Mouse (Mus musculus): ENCODE results near the gene Mrpl10. TPM values are rescaled to one million over a fixed set of nuclear protein-coding genes. Genes with fewer than 3 reads are reported as not detected.

Mrpl10 gene
- total RNA-seq, 2 experiments from 2014 or later, result 23.2 to 44.6 TPM

DNA sequence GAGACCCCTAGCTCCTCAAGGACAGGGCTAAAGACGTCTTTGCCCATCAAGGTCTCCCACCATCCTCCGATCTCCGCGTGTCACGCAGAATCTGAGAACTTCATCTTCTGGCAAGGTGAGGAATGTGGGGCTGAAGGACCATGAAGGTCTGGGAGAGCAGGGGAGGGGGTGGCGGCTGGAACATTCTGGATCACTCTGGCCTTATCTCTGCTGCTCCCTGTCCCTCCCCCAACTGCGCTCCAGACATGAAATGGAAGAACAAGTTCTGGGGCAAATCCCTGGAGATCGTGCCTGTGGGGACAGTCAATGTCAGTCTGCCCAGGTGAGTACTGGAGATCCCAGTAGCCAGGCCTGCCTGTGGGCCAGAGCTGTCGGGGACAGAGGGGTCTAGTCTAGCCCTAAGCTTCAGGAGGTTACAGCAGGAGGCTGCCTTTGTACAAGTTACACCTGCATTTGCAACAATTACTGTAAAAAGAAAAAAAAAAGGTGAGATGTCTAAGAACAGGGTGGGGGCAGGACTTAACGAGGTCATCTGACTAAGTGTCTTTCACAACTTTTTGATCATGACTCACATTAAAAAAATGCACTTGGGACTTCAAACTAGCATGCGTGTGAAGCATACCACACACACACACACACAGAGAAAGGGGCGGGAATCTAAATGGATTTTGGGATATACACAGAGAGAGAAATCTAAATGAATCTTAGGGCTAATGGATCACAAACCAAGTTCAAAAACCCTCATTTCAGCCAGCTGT, 24.4 kb downstream of the Mrpl10 start:
- ATAC-seq (replicated peaks; ENCODE audit: poor library complexity, severe bottlenecking), result no peak

DNA sequence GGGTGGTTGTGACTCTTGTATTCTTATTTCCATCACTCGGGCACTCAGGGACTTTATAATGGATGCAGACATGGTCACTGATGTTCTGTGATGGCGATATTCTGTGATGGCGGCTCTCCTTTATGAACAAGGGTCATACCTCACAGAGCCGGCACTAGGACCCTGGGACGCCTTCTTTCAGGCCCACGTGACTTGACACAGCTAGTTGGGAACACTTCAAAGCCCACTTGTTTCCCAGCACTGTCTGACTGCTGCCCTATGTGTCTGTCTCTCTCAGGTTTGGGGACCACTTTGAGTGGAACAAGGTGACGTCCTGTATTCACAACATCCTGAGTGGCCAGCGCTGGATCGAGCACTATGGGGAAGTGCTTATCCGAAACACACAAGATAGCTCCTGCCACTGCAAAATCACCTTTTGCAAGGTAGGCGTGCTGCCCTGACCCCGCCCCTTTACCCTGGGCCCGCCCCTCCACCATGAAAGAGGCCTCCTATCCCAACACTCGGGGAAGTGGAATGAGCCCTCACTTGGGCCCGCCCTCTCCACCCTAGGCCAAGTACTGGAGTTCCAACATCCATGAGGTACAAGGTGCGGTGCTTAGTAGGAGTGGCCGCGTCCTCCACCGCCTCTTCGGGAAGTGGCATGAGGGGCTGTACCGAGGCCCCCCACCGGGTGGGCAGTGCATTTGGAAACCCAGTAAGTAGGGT, 25.4 kb downstream of the Mrpl10 start:
- ATAC-seq (replicated peaks; ENCODE audit: poor library complexity, severe bottlenecking), result no peak

DNA sequence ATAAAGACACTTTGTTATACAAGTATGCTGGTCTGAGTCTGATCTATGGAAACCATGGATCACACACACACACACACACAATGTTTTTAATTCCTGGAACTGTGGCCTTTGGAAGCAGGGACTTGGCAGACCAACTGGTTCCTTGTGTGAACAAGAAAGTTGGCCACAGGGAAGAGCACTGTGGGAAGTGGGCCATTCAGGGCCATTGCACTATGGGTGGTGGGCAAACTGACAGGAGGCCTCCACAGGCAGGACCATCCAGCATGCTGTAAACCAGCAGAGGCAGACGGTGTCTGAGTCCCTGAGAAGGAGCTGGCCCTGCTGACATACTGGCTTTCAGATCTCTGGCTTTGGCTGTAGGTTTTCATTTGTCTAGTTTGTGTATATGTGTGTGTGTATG, 28.0 kb downstream of the Mrpl10 start:
- no peak for ATAC-seq (replicated peaks; ENCODE audit: poor library complexity, severe bottlenecking)

DNA sequence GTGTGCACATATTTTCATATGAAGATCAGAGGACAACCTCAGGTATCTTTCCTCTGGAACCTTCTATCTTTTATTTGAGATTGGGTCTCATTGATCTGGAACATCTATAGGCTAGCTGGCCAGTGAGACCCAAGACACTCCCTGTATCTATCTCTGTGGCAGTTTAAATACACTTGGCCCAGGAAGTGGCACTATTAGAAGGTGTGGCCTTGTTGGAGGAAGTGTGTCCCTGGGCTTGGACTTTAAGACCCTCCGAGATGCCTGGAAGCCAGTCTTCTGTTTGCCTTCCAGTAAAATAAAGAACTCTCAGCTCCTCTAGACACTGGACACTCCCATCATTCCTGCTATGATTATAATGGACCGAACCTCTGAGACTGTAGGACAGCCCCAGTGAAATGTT, 28.4 kb downstream of the Mrpl10 start:
- no peak for ATAC-seq (replicated peaks; ENCODE audit: poor library complexity, severe bottlenecking)

DNA sequence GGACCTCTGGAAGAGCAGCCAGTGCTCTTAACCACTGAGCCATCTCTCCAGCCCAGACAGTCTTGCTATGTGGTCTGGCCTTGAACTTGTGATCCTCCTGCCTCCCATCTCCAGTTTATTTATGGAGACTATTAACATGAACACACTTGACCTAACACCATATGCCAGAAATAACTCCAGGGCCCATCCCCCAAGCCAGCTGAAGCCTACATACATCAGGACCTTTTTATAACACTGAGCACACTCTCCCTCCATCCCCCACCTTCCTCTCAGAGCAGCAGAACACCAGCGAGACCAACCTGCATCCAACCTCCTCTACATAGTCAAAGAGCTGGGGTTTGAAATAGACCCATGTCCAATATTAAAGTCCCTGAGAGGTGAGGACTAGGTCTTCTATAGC, 29.8 kb downstream of the Mrpl10 start:
- ATAC-seq (replicated peaks; ENCODE audit: poor library complexity, severe bottlenecking), result no peak

DNA sequence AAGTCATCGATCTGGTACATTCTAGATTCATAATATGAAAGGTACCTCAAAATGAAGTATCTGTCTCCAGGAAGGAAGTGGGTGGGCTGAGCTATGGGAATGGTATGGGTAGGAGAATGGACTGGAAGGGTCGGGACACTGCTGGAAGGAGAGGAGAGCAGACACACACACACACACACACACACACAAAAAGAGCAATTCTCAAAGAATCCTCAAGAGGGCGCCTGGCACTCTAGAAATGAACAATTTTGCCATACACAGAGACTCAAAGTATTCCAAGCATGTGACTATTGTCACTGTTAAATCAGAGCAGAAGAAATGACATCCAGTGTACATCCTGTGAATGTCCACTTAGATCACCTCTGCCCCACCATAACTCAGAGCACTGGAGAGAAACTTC, 31.2 kb downstream of the Mrpl10 start:
- no peak for ATAC-seq (replicated peaks; ENCODE audit: poor library complexity, severe bottlenecking)

DNA sequence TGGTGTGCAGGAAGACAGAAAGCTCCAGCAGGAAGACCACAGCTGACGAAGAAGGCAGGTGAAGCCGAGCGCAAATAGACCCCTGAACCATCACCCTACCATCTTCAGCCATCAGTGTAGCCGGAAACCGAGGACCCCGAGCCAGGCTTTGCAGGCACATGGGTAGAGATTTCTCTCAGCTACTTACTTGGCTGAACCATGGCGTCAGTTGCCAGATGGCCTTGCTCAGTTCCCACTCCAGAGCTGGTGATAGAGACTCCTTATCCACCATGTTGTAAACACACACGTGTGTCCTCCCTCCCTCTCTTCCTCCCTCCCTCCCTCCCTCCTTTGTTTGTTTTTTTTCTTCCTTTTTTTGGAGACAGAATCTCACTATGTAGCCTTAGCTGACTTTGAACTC, 32.9 kb downstream of the Mrpl10 start:
- ATAC-seq (replicated peaks; ENCODE audit: poor library complexity, severe bottlenecking), result no peak

DNA sequence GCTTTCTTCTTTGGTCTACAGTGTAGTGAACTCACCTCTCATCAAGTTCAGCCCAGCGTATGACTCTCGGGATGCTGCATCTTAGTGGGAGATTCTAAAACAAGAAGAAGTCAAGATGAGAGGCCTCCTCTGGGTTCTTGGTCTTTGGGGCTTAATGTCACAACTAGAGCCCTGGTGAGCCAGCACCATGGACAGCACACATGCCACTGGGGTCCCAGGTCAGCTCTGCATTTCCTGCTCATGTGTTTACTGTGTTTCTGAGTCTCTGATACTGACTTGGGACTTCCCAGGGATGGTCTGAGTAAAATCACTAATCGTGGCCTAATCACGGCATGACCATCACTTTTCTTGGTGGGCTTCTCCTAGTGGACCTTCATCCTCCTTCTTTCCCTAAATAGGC, 37.4 kb downstream of the Mrpl10 start:
- ATAC-seq (replicated peaks; ENCODE audit: poor library complexity, severe bottlenecking), result peak; percentile 46

DNA sequence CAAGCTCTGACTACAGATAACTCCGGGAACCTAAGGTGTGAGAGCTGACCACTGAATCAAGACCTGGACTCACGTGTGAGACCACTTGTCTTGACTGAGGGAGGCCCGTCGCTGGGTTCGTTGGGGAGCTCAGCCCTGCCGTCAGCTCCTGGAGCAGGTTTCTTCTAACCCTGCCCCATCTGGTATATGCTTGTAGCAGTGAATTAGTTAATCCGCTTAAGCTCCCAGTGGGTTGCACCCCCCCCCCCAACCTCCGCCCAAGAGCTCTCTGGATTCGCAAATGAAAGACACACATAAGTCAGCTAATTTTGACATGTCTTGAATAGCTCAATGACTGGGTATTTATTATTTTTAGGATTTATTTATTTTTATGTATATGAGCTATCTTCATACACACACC, 38.9 kb downstream of the Mrpl10 start:
- no peak for ATAC-seq (replicated peaks; ENCODE audit: poor library complexity, severe bottlenecking)

DNA sequence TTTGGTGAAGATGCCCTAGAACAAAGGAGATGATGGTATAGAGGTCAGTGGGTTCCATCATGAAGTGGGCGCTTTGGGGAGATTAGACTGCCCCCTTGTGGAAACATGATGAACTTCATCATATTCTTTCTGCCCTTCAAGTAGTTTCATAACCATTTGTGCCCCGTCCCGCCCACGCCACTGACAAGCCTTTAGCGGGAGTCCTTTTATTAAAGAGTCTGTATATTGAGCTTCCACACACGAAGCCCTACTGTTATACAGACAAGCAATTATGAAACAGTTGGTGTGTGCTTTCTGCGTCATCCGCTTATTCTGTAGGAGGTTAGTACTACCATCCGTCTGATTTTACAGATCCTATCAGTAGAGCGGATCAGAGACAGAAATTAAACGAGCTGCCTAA, 41.6 kb downstream of the Mrpl10 start:
- ATAC-seq (replicated peaks; ENCODE audit: poor library complexity, severe bottlenecking), result peak; percentile 75

DNA sequence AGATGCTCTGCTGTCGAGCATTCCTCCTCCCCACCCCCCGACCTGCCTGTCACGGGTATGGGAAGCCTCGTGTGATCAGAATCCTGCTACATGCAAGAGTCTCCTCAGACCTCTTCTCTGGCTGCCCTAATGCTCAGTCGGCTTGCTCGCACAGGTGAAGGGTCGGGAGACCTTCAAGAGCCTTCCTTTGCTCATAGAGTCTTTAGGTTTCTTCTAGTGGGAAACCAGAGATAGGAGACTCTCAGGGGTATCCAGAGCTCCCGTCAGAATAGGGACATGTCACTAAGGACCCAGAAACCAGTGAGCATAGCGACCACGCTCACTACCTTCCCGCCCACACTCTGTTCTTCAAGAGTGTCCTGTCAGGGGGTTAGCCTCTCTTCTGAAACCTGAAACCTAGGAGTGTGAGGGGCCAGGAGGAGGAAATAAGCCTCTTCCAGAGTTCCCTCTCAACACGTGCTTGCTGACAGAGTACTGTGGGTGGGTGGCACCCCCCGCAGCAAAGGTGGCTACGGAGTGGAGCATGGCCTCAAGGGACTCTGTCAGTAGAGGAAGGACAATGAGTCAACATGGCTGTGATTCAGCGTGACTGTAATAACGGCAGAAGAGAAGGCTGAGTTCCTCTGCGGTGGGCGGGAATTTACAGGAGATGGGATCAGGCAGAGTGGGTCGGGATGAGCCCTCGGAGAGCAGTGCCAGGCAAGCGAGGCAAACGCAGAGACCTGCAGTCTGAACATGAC, 42.2 kb downstream of the Mrpl10 start:
- ATAC-seq (replicated peaks; ENCODE audit: poor library complexity, severe bottlenecking), result peak; percentile 55

DNA sequence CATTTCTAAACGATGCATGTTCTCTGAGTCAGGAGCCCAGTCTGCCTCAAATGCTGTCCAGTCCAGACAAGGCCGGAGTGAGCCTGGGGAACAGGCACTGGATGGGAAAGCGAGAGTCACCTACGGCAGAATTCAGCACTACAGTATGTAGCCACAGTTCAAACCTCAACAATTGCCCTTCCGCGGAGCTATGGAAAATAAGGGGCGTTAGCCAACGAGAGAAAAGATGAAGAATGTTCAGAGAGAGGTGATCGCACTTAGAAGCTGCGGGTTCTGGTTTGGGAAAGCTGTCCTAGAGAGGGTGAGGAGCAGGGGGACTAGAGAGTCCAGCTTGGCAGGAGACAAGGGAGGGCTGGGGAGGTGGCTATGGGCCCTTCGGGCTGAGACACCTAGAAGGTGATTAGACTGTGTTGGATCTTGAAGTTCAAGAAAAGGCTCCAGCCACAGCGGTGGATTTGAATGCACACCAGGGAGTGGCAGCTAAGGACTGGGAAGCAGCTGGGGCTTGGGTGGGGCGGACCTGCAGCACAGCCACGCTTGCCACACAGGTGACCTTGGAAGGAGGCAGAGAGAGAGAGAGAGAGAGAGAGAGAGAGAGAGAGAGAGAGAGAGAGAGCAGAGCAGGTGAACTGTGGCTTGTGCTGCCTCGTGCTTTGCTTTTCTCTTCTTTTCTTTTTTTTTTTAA, 43.6 kb downstream of the Mrpl10 start:
- ATAC-seq (replicated peaks; ENCODE audit: poor library complexity, severe bottlenecking), result no peak

DNA sequence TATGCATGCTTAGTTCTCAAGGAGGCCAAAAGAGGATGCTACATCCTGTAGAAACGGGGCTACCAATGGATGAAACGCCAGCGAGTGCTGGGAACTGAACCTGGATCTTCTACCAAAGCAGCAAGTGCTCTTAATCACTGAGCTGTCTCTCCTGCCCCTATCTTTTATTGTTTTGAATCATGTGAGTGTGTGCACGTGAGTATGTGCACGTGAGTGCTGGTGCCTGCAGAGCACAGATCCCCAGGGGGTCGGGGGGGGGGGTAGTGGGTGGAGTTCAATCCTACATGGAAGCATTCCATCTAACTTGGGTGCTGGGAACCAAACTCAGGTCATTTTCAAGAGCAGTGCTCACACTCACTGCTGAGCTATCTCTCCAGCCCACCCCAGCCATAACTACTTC, 45.0 kb downstream of the Mrpl10 start:
- ATAC-seq (replicated peaks; ENCODE audit: poor library complexity, severe bottlenecking), result no peak

DNA sequence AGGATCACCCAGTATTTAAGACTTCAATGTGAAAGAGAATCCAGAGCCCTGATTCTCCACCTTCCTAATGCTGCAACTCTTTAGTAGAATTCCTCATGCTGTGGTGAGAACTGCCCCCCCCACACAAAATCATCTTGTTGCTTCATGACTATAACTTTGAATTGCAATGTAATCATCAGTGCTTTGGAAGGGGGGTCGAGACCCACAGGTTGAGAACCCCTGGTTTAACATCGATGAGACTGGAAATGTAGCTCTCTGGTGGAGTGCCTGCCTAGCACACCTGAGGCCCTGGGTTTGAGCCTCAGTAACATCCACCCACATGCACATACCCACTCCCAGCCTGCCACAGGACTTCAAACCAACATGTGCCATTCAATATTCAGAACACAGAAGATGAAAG, 53.2 kb downstream of the Mrpl10 start:
- ATAC-seq (replicated peaks; ENCODE audit: poor library complexity, severe bottlenecking), result no peak

DNA sequence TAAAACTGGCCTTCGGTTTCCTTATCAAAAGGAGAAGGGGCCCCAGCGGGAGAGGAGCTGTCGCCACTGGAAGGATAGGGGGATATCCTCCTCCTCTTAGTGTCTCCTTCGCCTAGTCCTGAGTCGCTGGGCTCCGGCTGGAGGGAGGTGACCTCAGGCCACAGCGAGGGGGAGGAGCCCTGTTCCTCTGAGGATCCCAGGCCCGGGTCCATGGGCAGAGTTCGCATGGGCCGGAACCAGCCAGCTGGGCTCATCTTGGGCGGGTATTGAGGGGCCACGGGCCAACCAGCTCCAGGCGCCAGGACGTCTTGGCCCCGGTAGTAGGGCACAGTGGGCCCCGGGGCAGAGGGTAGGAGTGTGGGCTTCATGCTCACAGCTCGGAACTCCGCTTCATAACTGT, 57.4 kb downstream of the Mrpl10 start:
- 0 out of 2 replicates have a peak, but pooled peaks have one; percentile 24 for ATAC-seq (replicated peaks; ENCODE audit: poor library complexity, severe bottlenecking)

Other genes starting within 250 kb of the Mrpl10 start
- gene Nfe2l1, start 211.6 kb upstream of the Mrpl10 start, total RNA-seq (2014; fragmentation: Nextera tagmentation), result 22.2 and 39.8 TPM in 2 replicates
- gene Nfe2l1, start 211.6 kb upstream of the Mrpl10 start, total RNA-seq (2017), result 35.2 and 39.9 TPM in 2 replicates
- gene Copz2, start 191.7 kb upstream of the Mrpl10 start, total RNA-seq (2014; fragmentation: Nextera tagmentation), result 1.4 and 7.4 TPM in 2 replicates
- gene Copz2, start 191.7 kb upstream of the Mrpl10 start, total RNA-seq (2017), result 3.9 and 4.4 TPM in 2 replicates
- 53.6 and 66.7 TPM in 2 replicates for gene Cdk5rap3, start 125.1 kb upstream of the Mrpl10 start, total RNA-seq (2014; fragmentation: Nextera tagmentation)
- 68.4 and 68.9 TPM in 2 replicates for gene Cdk5rap3, start 125.1 kb upstream of the Mrpl10 start, total RNA-seq (2017)
- gene Prr15l, start 113.5 kb upstream of the Mrpl10 start, total RNA-seq (2014; fragmentation: Nextera tagmentation), result not detected in 2 replicates
- 0.67 TPM in 1 of 2 replicates, not detected in the other for gene Prr15l, start 113.5 kb upstream of the Mrpl10 start, total RNA-seq (2017)
- gene Pnpo, start 97.6 kb upstream of the Mrpl10 start, total RNA-seq (2014; fragmentation: Nextera tagmentation), result 30.1 and 31.9 TPM in 2 replicates
- gene Pnpo, start 97.6 kb upstream of the Mrpl10 start, total RNA-seq (2017), result 35.0 and 42.1 TPM in 2 replicates
- gene Sp2, start 58.6 kb upstream of the Mrpl10 start, total RNA-seq (2014; fragmentation: Nextera tagmentation), result 19.8 and 22.3 TPM in 2 replicates
- gene Sp2, start 58.6 kb upstream of the Mrpl10 start, total RNA-seq (2017), result 2.2 and 2.8 TPM in 2 replicates
- gene Sp6, start 28.2 kb upstream of the Mrpl10 start, total RNA-seq (2014; fragmentation: Nextera tagmentation), result 0.26 and 0.37 TPM in 2 replicates
- not detected in 2 replicates for gene Sp6, start 28.2 kb upstream of the Mrpl10 start, total RNA-seq (2017)
- gene Scrn2, start 11.6 kb upstream of the Mrpl10 start, total RNA-seq (2014; fragmentation: Nextera tagmentation), result 12.2 and 22.1 TPM in 2 replicates
- 22.0 and 30.0 TPM in 2 replicates for gene Scrn2, start 11.6 kb upstream of the Mrpl10 start, total RNA-seq (2017)
- not detected in 2 replicates for gene Lrrc46, start 153 bp upstream of the Mrpl10 start, total RNA-seq (2014; fragmentation: Nextera tagmentation)
- gene Lrrc46, start 153 bp upstream of the Mrpl10 start, total RNA-seq (2017), result 0.10 and 1.1 TPM in 2 replicates
- gene Osbpl7, start 9.1 kb downstream of the Mrpl10 start, total RNA-seq (2014; fragmentation: Nextera tagmentation), result 24.4 and 29.4 TPM in 2 replicates
- 7.9 and 8.5 TPM in 2 replicates for gene Osbpl7, start 9.1 kb downstream of the Mrpl10 start, total RNA-seq (2017)
- not detected in 2 replicates for gene Tbx21, start 73.8 kb downstream of the Mrpl10 start, total RNA-seq (2014; fragmentation: Nextera tagmentation)
- 0.26 TPM in 1 of 2 replicates, not detected in the other for gene Tbx21, start 73.8 kb downstream of the Mrpl10 start, total RNA-seq (2017)
- 8.0 and 8.5 TPM in 2 replicates for gene Tbkbp1, start 109.9 kb downstream of the Mrpl10 start, total RNA-seq (2014; fragmentation: Nextera tagmentation)
- 1.1 and 6.6 TPM in 2 replicates for gene Tbkbp1, start 109.9 kb downstream of the Mrpl10 start, total RNA-seq (2017)
- gene Kpnb1, start 146.3 kb downstream of the Mrpl10 start, total RNA-seq (2014; fragmentation: Nextera tagmentation), result 165 and 169 TPM in 2 replicates
- gene Kpnb1, start 146.3 kb downstream of the Mrpl10 start, total RNA-seq (2017), result 300 and 382 TPM in 2 replicates
- gene Npepps, start 239.1 kb downstream of the Mrpl10 start, total RNA-seq (2014; fragmentation: Nextera tagmentation), result 46.9 and 69.3 TPM in 2 replicates
- gene Npepps, start 239.1 kb downstream of the Mrpl10 start, total RNA-seq (2017), result 21.6 and 31.3 TPM in 2 replicates